Mouse (Mus musculus): ENCODE data around the gene Gpc6.
A peak's percentile ranks its signal among the peaks of the same experiment; 100 is the strongest.

The Gpc6 gene

DNA sequence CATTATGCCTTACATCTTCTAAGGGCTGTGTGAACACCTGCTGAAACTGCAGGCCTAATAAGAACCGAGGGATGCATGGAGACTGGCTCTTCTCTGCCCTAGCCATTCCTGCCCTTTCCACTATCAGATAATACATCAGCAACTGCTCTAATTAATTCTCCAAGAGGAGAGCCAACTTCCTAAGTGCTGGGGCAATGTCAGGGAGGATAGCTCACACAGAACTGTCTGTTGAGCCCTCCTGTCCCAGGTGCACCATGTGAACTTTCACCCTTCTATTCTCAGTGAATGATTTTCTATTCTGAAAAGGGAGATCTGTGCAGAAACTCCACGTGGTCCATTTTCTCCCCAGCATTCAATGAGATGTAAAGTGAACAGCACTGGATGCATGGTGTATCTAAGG, 136.0 kb downstream of the Gpc6 start:
- DNase-seq (ENCODE audit: low read depth, low spot score) = no peak

DNA sequence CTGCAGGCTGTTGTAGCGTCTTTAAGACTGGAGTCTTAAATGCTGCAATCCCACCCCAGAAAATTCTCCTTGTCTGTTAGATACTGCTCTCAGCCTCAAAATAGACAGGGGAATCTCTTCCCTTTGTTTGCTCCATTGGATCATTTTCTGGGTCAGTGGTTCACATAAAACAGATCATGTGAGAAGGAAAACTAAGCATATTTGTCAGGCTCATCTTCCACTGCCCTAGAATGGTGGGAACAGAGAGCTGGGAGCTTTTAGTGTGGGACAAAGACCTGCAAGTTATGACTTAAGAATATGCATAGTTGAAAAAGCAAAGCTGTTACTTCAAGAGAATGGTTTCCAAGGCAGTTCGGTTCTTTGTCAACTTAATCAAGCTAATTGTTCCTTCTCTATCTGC, 136.4 kb downstream of the Gpc6 start:
- no peak for DNase-seq (ENCODE audit: low read depth, low spot score)

DNA sequence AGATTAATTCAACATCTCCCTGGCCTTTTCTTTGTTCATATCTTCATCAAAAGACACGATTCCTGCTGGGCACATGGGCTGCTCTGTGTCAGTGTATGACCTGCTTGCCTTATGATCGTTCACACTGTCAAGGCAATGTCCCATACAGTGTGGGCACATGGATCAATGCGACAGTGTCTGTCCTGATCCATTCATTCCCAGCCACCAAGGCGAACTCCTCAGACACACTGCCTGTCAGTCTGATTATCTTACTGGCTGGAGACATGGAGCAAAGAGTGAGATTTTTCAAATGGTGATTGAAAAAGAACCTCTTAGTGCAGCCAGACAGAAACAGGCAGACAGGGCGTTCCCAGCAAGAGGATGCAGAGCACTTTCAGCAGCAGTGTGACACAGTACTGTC, 143.1 kb downstream of the Gpc6 start:
- DNase-seq (ENCODE audit: low read depth, low spot score) = no peak

DNA sequence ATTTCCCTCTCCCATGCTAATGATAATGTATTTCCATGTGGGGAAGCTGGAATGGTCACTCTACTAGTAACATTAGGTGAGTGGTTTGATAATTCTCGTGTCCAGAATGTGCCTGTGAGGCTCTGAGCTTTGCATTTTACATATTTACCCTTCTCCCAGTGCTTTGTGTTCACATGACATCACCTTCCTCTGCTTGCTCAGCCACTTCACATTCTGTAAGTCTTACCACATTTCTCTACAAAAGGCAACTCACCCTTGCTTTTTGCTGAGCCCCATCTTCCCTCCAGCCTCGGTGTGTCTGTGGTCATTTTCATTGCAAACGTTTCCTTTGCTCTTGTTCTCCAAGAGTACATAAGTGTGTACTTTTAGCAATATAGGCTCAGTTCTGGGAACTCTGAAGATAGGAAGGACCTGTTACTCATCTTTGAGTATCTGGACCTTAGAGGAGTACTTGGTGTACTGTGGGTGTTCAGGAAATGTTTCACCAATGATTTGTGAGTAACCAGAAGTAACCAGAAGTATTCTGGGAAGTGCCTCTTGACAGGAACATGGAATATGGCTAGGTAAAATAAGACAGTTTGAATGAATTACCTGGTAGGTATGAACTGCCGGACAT, 145.5 kb downstream of the Gpc6 start:
- DNase-seq (ENCODE audit: low read depth, low spot score) = no peak

DNA sequence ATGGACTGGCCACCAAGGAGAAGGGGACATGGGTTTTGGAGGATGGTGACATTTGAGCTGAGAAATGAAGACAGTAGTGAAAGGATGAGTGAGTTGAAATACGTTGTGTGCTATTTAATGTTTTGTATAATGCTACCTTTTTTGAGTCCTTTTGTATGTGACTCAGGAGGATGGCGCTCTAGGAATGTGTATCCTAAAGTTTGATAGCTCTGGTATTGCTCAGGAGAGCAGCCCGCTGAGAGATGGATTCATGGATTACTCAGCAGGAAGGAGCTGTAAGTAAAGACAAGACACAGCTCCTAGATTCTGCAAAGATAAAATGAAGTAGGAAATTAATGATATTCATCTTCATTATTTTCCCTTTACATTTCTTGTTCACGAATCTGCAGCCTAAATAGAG, 168.5 kb downstream of the Gpc6 start:
- DNase-seq (ENCODE audit: low read depth, low spot score) = no peak

DNA sequence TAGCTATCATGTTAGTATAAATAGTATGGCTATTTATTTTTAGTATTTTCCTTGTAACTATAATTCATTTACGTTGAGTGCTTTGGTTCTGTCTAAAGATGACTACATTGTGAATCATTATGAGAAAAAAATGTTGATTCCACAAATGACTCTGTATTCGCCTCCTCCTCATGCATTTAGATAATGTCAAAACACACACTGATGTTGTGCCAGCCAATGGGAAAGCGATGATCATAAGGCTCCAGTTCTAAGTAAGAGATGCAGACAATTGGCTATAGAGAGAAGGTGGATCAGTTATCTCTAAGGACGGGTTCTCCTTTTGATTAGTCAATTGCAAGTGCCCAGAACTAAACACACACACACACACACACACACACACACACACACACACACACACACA, 181.8 kb downstream of the Gpc6 start:
- no peak for DNase-seq (ENCODE audit: low read depth, low spot score)

DNA sequence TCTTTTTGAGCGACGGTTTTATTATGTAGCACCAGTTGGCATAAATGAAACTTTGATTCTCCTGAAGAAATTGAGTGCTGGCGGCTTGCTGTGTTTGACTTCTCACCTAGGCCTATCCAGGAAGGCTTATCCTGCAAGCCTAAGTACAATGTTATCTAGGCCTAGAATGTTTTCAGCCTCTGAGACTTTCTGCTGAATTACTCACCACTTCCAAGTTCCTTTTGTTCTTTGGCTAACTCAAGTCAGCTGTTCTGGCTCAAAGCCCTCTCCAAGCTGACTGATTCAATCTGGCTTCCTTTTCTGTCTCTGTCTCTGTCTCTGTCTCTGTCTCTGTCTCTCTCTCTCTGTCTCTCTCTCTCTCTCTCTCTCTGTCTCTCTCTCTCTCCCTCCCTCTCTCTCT, 188.0 kb downstream of the Gpc6 start:
- no peak for DNase-seq (ENCODE audit: low read depth, low spot score)

DNA sequence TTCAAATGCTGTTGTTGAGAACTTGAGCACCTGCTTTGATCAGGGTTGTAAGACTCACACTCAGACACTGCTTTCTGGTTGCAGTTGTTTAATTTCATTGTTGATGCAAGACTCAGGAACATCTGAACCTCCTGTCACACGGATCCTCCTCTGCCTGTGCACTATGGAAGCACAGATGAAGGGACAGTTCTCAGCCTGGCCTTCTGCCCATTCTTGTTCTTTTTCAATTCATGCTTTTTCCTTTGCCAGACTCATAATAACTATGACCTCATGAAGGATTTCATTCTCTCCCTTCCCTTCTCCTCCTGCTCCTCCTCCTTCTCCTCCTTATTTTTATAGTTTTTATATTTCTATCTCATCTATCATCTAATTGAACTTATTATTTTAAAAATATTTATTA, 196.9 kb downstream of the Gpc6 start:
- DNase-seq (ENCODE audit: low read depth, low spot score) = no peak

DNA sequence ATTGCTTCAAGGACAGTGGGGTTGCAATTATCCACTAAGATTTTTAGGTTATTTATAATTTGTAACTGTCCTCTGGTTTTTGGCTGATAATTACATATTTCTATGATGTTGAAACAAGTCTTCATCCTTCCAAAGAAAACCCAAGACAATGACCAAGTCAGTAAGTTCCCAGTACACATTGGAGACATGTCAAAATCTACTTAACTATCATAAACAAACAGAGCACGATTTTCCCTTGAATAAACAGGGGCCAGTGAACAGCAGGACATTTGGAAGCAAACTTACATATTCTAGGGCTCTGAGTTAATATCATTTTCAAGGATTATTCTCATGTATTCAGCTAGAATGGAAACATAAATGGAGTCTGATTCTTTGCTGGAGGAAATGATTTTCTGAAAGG, 205.2 kb downstream of the Gpc6 start:
- DNase-seq (ENCODE audit: low read depth, low spot score) = no peak

DNA sequence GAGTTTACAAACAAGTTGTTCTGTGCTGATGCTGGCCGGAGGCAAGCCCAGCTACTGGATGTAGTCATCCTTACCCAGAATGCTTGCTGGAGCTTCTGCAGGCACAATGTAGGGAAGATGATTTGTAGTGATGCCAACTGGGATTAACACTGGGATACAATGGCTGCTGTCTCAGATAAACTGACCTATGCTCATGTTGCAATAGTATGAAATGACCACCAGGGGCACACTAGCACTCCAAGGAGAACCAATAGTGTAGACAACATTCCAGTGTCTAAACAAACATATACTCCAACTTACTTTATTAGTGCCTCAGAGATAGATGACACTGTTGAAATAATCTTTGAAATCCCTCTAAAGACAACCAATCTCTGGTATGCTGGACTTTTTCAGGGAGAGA, 206.2 kb downstream of the Gpc6 start:
- DNase-seq (ENCODE audit: low read depth, low spot score) = peak; percentile 36

DNA sequence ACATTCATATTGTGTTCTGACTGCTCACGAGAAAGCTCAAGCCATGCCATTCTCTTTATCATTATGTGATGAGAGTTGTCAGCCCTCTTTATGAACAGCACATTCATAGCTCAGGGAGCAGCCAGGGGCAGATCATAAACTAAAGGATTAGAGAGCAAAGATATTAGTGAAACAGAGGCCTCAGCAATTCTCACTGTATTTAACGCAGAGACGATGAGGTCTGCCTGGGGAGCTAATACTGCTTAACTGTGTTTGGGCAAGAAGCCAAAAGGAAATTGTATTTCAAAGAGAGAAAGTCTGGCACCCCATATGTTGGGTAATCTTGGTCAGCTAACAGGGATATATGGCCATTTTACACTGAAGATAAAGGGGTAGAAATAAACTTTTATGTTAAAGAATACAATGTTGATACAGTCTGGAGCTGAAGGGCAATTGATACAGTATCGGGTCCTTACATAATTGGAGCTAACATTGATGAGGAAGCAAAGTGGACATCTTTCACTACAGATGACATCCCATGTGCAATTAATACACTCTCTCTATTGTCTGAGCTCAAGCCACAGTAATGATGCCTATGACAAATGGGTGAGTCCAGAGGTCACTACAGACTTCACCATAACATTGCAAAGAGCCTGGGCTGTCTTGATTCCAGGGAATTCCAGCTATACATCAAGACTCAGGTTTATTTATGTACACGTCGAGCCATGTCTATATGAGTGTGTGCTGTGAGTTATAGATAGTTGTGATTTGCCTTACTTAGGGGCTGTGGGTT, 216.1 kb downstream of the Gpc6 start:
- no peak for DNase-seq (ENCODE audit: low read depth, low spot score)

DNA sequence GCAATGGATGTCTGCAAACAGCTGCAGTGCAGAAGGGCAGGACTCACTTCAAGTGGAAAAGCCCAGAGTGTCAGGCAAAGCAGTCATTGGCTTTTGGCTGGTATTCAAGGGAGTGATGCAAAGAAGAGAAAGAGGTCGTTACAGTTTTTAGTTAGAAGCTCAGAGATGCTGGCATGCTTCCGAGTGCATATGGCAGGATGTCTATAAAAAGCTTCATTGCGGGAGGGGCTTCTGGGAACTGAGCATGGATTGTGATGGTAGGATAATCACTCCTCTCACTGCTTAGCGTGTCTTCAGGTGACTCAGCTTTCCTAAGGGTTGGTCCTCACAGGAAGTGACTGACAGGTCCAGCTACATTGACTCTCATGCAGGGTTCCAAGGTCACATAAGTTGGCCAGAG, 221.0 kb downstream of the Gpc6 start:
- DNase-seq (ENCODE audit: low read depth, low spot score) = no peak

DNA sequence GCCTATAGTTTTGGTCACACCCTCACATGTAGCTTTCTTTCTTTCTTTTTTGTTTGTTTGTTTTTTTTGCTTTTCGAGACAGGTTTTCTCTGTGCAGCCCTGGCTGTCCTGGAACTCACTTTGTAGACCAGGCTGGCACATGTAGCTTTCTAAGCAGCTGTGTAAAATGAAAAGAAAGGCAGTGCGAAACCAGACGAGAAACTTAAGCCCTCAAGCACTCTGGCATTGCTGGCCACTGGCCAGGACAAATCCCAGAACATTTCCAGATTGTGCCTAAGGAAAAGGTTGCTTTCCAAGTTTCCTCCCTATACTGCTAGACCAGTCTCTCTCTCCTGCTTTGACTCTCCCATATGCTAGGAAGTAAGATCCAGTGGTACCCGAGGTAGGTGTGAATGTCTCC, 221.6 kb downstream of the Gpc6 start:
- no peak for DNase-seq (ENCODE audit: low read depth, low spot score)

DNA sequence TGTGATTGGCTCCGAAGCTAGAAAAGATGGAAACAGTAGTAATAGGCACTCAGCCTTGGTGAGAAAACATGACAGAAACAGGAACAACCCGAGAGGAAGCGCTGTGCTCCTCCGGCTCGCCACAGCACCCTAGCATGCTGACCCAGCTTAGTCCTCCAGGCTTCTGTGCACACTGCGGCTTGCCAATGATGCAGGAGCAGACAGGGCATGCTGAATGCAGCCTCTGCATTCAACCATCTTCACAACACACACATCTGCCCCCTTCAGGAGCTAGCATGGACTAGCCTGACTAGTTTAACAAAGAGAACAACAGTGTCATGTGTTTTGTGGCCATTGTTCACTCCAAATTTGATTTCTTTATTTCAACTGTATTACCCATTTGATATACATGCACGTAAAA, 226.5 kb downstream of the Gpc6 start:
- DNase-seq (ENCODE audit: low read depth, low spot score) = no peak

DNA sequence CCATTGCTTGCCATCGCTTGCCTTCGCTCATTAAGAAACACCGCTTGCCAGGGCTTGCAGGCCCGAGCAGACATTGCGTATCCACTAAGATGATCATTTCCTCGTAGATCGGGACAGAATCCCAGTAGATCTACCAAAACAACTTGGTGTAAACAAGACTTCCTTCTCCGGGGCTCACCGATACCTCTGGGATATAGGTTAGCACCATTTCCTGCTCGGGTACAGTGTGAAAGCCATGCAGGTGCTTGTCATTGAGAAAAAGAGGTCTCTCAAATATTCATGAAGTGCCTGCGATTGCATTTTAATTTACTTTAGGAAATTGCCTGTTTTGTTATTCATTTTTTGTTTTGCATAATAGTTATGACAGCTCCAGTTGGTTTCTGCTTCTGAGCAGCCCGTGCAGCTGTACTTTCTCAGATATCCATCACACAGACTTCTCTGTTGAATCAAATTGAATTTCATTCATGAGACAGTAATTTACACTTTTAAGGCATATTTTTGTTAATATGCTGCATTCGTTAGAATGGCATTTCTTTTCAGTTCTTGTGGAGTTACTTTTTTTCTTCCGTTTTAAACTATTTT, 230.9 kb downstream of the Gpc6 start:
- no peak for DNase-seq (ENCODE audit: low read depth, low spot score)

DNA sequence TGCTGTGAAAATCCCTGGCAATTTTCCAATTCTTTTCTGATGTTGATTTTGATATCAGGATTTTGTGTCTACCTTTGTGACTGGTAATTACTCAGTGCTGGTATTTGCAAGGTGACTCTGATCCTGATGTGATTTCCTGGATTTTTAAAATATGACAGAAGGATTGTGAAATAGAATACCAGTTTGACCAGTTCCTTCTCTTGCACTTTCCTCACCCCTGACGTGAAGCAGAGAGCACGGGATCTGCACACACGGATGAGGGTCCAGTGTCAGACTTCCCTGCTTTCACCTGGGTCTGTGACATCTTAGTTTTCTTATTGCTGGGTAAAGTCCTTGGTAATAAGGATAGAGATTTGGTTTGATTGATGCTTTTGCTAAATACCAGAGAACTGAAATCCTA, 232.3 kb downstream of the Gpc6 start:
- DNase-seq (ENCODE audit: low read depth, low spot score) = no peak

DNA sequence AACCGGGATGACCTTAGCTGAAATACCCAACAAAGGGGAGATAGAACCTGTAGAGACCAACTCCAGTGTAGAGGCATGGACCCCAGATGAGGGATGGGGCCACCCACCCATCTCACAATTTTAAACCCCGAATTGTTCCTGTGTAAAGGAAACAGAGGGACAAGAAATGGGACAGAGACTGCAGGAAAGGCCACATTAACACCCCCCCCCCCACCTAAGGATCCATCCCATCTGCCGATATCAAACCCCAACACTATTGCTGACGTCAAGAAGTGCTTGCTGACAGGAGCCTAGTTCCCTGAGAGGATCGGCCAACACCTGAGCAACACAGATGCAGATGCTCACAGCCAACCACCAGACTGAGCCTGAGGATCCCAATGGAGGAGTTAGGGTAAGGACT, 241.2 kb downstream of the Gpc6 start:
- DNase-seq (ENCODE audit: low read depth, low spot score) = no peak

DNA sequence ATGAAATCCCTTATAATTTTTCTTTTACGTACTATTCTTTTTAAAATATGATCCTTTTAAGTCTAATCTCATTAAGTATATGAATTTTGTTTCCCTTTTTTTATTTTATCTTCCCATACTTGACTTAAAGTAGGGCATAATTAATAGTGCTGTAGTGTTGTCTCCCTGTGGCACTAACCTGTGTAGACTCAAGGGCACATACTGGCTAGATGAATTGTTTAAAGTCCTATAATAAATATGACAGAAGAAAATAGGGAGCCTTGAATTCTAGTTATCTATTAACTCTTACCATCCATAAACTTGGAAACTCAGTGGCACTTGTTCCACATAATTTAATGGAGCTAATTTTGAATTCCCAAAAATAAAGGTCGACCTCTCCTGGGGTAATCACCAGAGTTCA, 268.2 kb downstream of the Gpc6 start:
- no peak for DNase-seq (ENCODE audit: low read depth, low spot score)

DNA sequence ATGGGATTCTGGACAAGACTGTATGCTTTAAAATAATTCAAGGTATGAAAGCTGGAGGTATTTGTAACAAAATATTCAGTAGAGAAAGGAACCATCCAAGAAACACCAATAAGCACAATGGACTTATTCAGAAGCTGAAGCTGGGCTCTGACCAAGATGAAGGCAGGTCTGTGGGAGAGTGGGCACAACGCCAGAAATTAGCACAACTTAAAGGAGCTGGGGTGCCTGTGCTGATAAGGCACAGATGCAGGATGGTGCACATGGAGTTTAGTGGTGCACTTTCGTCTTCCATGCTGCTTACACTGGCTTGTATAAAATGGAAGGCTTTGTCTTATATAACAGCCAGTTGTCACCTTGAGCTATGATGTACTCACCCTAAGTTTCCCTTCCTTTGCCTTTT, 276.9 kb downstream of the Gpc6 start:
- no peak for DNase-seq (ENCODE audit: low read depth, low spot score)

DNA sequence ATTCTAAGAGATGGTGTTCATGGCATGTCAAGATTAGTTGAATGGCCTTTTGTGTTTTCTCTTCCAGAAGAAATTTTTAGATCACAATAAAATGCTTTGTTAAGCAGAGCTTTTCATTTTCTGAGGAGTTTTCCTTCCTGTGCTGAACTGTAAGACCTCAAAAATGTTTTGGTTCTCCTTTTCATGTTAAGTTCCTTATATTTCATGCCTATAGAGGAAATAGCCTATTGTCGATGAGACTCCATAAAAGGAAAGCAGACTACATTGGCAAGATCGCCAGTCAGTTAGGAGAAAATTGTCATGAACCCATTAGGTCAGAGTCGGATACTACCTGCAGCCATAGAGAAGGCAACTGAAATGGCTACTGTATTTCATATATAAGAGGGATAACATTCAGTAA, 278.8 kb downstream of the Gpc6 start:
- DNase-seq (ENCODE audit: low read depth, low spot score) = no peak

DNA sequence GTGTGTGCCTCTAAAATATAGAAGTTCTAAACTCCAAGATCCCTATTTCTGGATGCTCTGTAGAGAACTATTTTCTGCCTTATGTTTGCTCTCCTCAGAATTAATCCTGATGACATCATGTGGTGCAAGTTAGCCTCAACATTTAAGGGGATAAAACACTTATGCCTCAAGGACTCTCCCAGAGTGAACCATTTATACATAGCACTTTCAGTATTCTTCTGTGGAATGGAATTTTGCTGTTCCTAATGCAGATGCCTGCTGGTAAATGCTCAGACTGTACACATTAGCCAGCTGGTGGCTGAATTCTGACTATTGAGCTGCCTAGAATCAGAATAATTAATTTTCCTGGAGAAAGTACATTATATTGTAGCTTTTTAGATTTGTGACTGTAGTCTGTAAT, 289.3 kb downstream of the Gpc6 start:
- no peak for DNase-seq (ENCODE audit: low read depth, low spot score)

DNA sequence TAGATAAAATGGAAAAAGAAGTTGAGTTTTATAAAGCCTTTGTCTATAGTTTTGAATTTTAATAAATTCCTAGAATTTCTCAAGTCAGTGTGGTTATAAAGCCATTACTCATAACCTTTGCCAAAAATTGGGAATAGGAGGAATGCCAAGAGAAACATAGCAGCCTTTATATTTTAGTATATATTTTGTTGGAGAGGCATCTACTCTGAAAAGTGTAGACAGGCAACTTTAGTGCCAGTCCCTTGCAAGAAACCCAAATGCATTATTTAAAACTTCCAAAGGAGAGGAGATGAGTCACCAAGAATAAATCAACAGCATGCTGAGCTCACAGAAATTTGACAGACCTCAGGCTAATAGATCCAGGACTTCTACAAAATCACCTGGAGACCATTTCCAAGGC, 301.8 kb downstream of the Gpc6 start:
- DNase-seq (ENCODE audit: low read depth, low spot score) = no peak

DNA sequence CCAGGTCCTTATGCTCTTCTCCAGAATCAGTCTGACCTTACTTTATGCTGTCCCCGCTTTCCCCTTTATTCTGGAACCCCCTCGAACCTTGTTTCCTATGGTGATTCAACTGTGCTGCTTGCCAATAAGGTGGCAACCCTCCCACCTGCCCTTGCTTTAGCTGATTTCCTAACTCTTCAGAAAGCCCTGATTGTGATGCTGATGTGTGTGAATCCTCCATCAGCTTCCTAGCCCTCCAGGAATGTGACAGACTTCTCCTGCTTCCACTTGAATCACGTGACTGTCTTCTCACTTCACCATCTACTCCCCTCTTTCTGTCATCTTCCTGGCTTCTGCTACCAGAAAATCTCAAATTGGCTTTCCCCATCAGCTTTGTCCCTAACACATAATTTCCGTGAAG, 305.4 kb downstream of the Gpc6 start:
- peak; percentile 72 for DNase-seq (ENCODE audit: low read depth, low spot score)

All from R1 (cell line).